Mouse (Mus musculus): ENCODE data around the gene Akap1.

DNA sequence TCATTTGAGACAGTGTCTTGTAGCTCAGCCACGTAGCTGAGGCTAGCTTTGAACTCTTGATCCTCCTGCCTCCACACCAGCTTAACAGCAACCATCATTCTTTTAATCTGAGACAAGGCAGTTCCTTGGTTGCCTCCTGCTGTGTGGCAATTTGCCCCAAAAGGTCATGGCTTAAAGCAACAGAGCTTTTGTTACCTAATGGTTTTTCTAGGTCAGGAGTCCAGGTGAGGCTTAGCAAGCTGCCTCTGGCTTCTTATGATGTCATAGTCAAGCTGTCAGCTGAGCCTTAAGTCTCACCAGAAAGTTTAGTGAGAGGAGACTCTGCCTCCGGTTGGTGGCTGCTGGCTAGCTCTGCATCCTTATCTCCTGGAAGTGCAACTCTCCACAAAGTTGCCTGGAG is 41.2 kb upstream of the Akap1 start:
- no peak for TF ChIP-seq CTCF (IDR thresholded peaks at IDR 0.05; ENCODE audit: low read depth, low read length)
- no peak for TF ChIP-seq GATA1 (IDR thresholded peaks at IDR 0.05; ENCODE audit: borderline replicate concordance, low read length)
- no peak for TF ChIP-seq POLR2AphosphoS5 (IDR thresholded peaks at IDR 0.05; ENCODE audit: insufficient replicate concordance, low read depth, low read length)
- TF ChIP-seq TAL1 (conservative IDR thresholded peaks at IDR 0.05; ENCODE audit: low read depth, low read length) = no peak

Data from G1E (cell line).